In the genomic region with DNA sequence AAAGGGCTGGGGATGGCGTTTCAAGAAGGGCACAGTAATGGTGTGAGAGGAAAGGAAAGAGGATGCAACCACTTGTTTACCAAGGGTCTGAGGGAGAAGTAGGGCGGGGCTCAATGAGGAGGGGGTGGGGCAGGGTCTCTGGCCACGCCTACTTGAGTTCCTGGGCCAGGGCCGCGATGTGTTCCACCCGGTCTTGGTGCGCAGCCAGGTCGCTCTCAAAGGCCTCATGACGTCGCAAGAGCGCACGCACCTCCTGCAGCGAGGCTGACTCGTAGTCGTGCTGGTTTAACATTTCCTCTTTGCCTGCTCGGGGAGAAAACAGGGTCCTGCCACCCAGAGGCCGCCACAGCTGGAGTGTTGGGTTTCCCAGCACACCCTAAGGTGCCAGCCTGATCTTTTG, we compare ENCODE assay signal across 9 mouse cellular contexts. TPM values are rescaled to one million over a fixed set of nuclear protein-coding genes. Genes with fewer than 3 reads are reported as not detected.
DNase-seq lines count a peak whose midpoint lies in the region; ATAC-seq lines count a peak whose summit lies in the region.
"Had no signal": no experiment of that assay in that cellular context is flagged by ENCODE, and none has a peak within 500 bp of the region (broad histone marks: within the 10 kb centered on the region; RNA-seq: fewer than 3 reads in every experiment).

No protein-coding gene starts in this region.

- peak overlapping the region; percentile 24; the same call in 1 of the 2 replicates for H3K4me2 ChIP-seq in limb, embryonic 15.5 days
- peak overlapping the region; percentile 40 for H3K4me2 ChIP-seq in stomach, embryonic 15.5 days

- H3K4me3 ChIP-seq in heart, embryonic 10.5 days = peak overlapping the region; percentile 39
- H3K4me3 ChIP-seq in limb, embryonic 15.5 days = 0 out of 2 replicates have a peak overlapping the region, but pooled peaks have one; percentile 9
- no peak overlapping the region for H3K4me3 ChIP-seq in stomach, embryonic 15.5 days (replicated peaks)

- peaks cover 12% of the 10 kb centered on the region for H3K36me3 ChIP-seq in heart, embryonic 10.5 days
- H3K36me3 ChIP-seq in limb, embryonic 15.5 days = 0 out of 2 replicates have a peak, but pooled peaks cover 7% of the 10 kb centered on the region
- no peaks in the 10 kb centered on the region for H3K36me3 ChIP-seq in stomach, embryonic 15.5 days

- 4% methylated on average over 17 of the region's 17 CpGs for WGBS in heart, embryonic 10.5 days
- 6% methylated on average over 17 of the region's 17 CpGs for WGBS in limb, embryonic 15.5 days
- 5% methylated on average over 17 of the region's 17 CpGs for WGBS in stomach, embryonic 15.5 days

- intact Hi-C loops in heart, postnatal 14 days (cut with DNase I) = no loop called here
- intact Hi-C loops in left cerebral cortex, postnatal 25 days (cut with DNase I) = no loop called here

- peaks cover 46% of the 10 kb centered on the region for H3K27me3 ChIP-seq in heart, embryonic 10.5 days (ENCODE audit: insufficient read depth, poor library complexity, severe bottlenecking)
- H3K27me3 ChIP-seq in limb, embryonic 15.5 days = peaks cover 16% of the 10 kb centered on the region
- 0 out of 2 replicates have a peak, but pooled peaks cover 5% of the 10 kb centered on the region for H3K27me3 ChIP-seq in stomach, embryonic 15.5 days (replicated peaks)

- H3K9me3 ChIP-seq in heart, embryonic 10.5 days = no peaks in the 10 kb centered on the region
- no peaks in the 10 kb centered on the region for H3K9me3 ChIP-seq in limb, embryonic 15.5 days
- H3K9me3 ChIP-seq in stomach, embryonic 15.5 days = no peaks in the 10 kb centered on the region

- 0 out of 2 replicates have a peak, but pooled peaks have one; percentile 17 for ATAC-seq in limb, embryonic 15.5 days (ENCODE audit: insufficient number of reproducible peaks, low FRiP score, low TSS enrichment, low read depth)
- ATAC-seq in stomach, embryonic 15.5 days (ENCODE audit: insufficient read depth, low FRiP score, low read depth) = 0 out of 2 replicates have a peak, but pooled peaks have one; percentile 37

- peaks cover 3% of the 10 kb centered on the region; the same call in 1 of the 2 replicates for H3K4me1 ChIP-seq in heart, embryonic 10.5 days
- H3K4me1 ChIP-seq in limb, embryonic 15.5 days = peaks cover 6% of the 10 kb centered on the region
- H3K4me1 ChIP-seq in stomach, embryonic 15.5 days = no peaks in the 10 kb centered on the region

- no peak for DNase-seq in heart, embryonic 10.5 days (ENCODE audit: low spot score)
- no peak for DNase-seq in heart, adult 11 months
- peak; percentile 22 for DNase-seq in Muller cell, postnatal 12 days (ENCODE audit: inconsistent ontology term)
- DNase-seq in heart, postnatal 14 days = peak; percentile 22 to 37
- no peak for DNase-seq in left cerebral cortex, postnatal 25 days (ENCODE audit: low spot score in 2 of 2)
- DNase-seq in layer of hippocampus, postnatal 25 days (ENCODE audit: extremely low spot score in 1 of 2, low spot score in 1 of 2) = no peak

- H3K9ac ChIP-seq in limb, embryonic 15.5 days = no peak overlapping the region
- H3K9ac ChIP-seq in stomach, embryonic 15.5 days = no peak overlapping the region

- H3K27ac ChIP-seq in heart, embryonic 10.5 days = no peak overlapping the region
- H3K27ac ChIP-seq in limb, embryonic 15.5 days = no peak overlapping the region
- no peak overlapping the region for H3K27ac ChIP-seq in stomach, embryonic 15.5 days

RNA-seq across cellular contexts. Expression of gene Ctsf, which starts 10.2 kb away (rescaled TPM):
- 30.3 and 32.2 TPM in 2 replicates for polyA plus RNA-seq in heart, embryonic 10.5 days (2016; fragmentation: Nextera tagmentation; extraction: Ambion mirVana)
- total RNA-seq in heart, postnatal 14 days (2021) = 10 to 100 TPM; 69.5 to 76.3 TPM
- polyA plus RNA-seq in limb, embryonic 15.5 days (2015; fragmentation: Nextera tagmentation; extraction: Ambion mirVana) = 48.6 and 49.4 TPM in 2 replicates
- 24.9 and 34.0 TPM in 2 replicates for polyA plus RNA-seq in stomach, embryonic 15.5 days (2015; fragmentation: Nextera tagmentation; extraction: Ambion mirVana)
- 100 to 1,000 TPM; 106 to 113 TPM for total RNA-seq in left cerebral cortex, postnatal 25 days (2021)
- 100 to 1,000 TPM; 113 to 118 TPM for total RNA-seq in layer of hippocampus, postnatal 25 days (2021)

RNA-seq across cellular contexts. Expression of gene Actn3, which starts 12.6 kb away (rescaled TPM):
- polyA plus RNA-seq in heart, embryonic 10.5 days (2016; fragmentation: Nextera tagmentation; extraction: Ambion mirVana) = 6.8 and 9.9 TPM in 2 replicates
- under 1 TPM; 0.39 to 0.88 TPM for total RNA-seq in heart, postnatal 14 days (2021)
- 9.5 and 14.1 TPM in 2 replicates for polyA plus RNA-seq in limb, embryonic 15.5 days (2015; fragmentation: Nextera tagmentation; extraction: Ambion mirVana)
- polyA plus RNA-seq in stomach, embryonic 15.5 days (2015; fragmentation: Nextera tagmentation; extraction: Ambion mirVana) = 2.3 and 2.5 TPM in 2 replicates
- total RNA-seq in left cerebral cortex, postnatal 25 days (2021) = 1 to 10 TPM; 1.1 to 1.9 TPM
- under 1 TPM; 0.84 to 0.89 TPM for total RNA-seq in layer of hippocampus, postnatal 25 days (2021)

RNA-seq across cellular contexts. Expression of gene Zdhhc24, which starts 13.3 kb away (rescaled TPM):
- polyA plus RNA-seq in heart, embryonic 10.5 days (2016; fragmentation: Nextera tagmentation; extraction: Ambion mirVana) = 10.2 and 12.3 TPM in 2 replicates
- 1 to 10 TPM; 4.3 to 4.6 TPM for total RNA-seq in heart, postnatal 14 days (2021)
- 9.9 and 11.4 TPM in 2 replicates for polyA plus RNA-seq in limb, embryonic 15.5 days (2015; fragmentation: Nextera tagmentation; extraction: Ambion mirVana)
- polyA plus RNA-seq in stomach, embryonic 15.5 days (2015; fragmentation: Nextera tagmentation; extraction: Ambion mirVana) = 11.4 and 11.6 TPM in 2 replicates
- 10 to 100 TPM; 25.0 to 25.9 TPM for total RNA-seq in left cerebral cortex, postnatal 25 days (2021)
- total RNA-seq in layer of hippocampus, postnatal 25 days (2021) = 10 to 100 TPM; 24.9 to 25.5 TPM

RNA-seq across cellular contexts. Expression of gene Ccdc87, which starts 26.0 kb away (rescaled TPM):
- polyA plus RNA-seq in heart, embryonic 10.5 days (2016; fragmentation: Nextera tagmentation; extraction: Ambion mirVana) = 0.17 TPM in 1 of 2 replicates, not detected in the other
- not detected for total RNA-seq in heart, postnatal 14 days (2021)
- polyA plus RNA-seq in limb, embryonic 15.5 days (2015; fragmentation: Nextera tagmentation; extraction: Ambion mirVana) = 0.16 TPM in 1 of 2 replicates, not detected in the other
- polyA plus RNA-seq in stomach, embryonic 15.5 days (2015; fragmentation: Nextera tagmentation; extraction: Ambion mirVana) = 0.12 TPM in 1 of 2 replicates, not detected in the other
- total RNA-seq in left cerebral cortex, postnatal 25 days (2021) = 1 to 10 TPM; 1.8 to 2.4 TPM
- total RNA-seq in layer of hippocampus, postnatal 25 days (2021) = 1 to 10 TPM; 1.8 to 2.2 TPM
- polyA plus RNA-seq: liver, embryonic 16.5 days had no signal

RNA-seq across cellular contexts. Expression of gene Ccs, which starts 26.0 kb away (rescaled TPM):
- 39.7 and 54.2 TPM in 2 replicates for polyA plus RNA-seq in heart, embryonic 10.5 days (2016; fragmentation: Nextera tagmentation; extraction: Ambion mirVana)
- total RNA-seq in heart, postnatal 14 days (2021) = 10 to 100 TPM; 29.3 to 29.9 TPM
- 63.7 and 63.9 TPM in 2 replicates for polyA plus RNA-seq in limb, embryonic 15.5 days (2015; fragmentation: Nextera tagmentation; extraction: Ambion mirVana)
- polyA plus RNA-seq in stomach, embryonic 15.5 days (2015; fragmentation: Nextera tagmentation; extraction: Ambion mirVana) = 51.1 and 54.1 TPM in 2 replicates
- 10 to 100 TPM; 32.0 to 32.8 TPM for total RNA-seq in left cerebral cortex, postnatal 25 days (2021)
- total RNA-seq in layer of hippocampus, postnatal 25 days (2021) = 10 to 100 TPM; 30.6 to 37.8 TPM

Comparison
In these comparisons a context has a peak if more than half of its experiments do, and no peak if none do; other contexts are left out.
1. DNase-seq: peak in Muller cell, postnatal 12 days (single experiment) and heart, postnatal 14 days (2 of 2); none in heart, embryonic 10.5 days (single experiment), heart, adult 11 months (single experiment), left cerebral cortex, postnatal 25 days (0 of 2) and layer of hippocampus, postnatal 25 days (0 of 2).
2. RNA of gene Zdhhc24, which starts 13.3 kb away (total RNA-seq): 25.0 to 25.9 TPM in left cerebral cortex, postnatal 25 days and 24.9 to 25.5 TPM in layer of hippocampus, postnatal 25 days; 4.3 to 4.6 TPM in heart, postnatal 14 days; every median in the first group is over 4 times any median in the second.